Mouse (Mus musculus): ENCODE measurements around the gene Cd8a.

Cd8a gene

GRCm38 (mm10) chr6:71371085-71371605, 2.1 kb upstream of the Cd8a start:
- DNase-seq (ENCODE audit: low read depth), result no peak

DNA sequence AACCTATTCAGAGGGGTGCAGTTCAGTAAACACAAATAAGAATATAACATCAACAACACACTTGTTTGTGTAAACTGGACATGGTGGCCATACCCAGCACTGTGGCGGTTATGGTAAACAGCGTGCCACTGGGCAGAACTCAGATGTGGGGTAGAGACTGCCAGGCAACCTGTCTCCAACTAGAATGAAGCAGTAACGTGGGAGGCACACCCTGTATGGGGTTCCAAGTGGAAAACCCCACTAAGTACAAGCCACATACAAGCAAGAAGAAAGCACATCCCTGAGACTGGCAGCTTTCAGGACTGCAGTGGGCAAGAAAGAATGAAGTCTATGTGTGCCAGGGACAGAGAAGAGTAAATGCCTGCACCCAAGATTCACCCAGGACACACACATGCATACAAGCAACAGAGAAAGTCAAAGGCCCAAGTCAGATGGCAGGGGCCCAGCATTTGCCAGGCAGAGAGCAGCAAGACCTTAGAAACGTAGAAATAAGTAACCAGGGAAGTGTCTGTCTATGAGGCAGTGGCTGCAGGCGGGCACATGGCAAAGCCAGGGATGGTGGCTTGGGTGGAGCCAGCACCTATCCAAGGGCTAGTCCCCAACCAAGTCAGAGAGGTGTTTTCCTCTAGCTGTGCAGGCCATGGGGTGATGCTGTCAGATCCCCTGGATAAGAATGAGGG, 1.0 kb upstream of the Cd8a start:
- no peak for DNase-seq (ENCODE audit: low read depth)

DNA sequence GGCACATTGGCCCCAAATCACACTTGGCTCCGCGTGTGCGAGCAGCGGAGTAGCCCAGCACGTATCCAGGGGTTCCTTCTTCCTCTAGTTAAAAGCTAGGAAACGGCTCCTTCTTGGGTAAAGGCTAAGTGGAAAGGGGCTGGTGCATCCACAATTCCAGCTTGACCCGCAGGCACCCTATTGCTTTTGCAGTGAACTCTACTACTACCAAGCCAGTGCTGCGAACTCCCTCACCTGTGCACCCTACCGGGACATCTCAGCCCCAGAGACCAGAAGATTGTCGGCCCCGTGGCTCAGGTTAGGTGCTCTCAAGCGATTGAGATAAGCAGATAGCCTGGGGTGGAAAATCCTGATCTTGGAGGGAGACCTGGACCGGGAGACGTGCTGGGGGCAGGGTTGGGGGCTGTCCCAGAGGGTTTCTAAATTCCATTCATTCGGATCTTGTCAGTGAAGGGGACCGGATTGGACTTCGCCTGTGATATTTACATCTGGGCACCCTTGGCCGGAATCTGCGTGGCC, 1.1 kb downstream of the Cd8a start:
- no peak for DNase-seq (ENCODE audit: low read depth)

DNA sequence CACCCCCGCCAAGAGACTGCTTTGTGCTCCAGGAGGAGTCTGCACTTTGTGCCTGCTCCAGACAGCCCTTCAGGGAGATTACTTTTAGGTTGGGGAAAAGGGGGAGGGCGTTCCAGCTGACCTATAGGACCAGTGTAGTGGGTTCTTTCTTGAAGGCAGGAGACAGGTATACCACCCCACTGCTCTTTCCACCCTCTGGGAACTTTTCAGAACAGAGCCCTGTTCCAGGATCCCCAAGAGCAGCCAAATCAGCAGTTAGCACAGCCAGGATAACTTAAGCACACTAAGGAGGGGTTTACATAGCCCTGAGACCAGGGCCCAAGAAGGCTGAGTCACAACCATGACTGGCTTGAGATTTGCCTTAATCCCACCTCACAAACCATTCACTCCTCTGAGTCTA, 1.7 kb downstream of the Cd8a start:
- DNase-seq (ENCODE audit: low read depth), result no peak

- DNase-seq (ENCODE audit: low read depth), result no peak
Observed at GRCm38 (mm10) chr6:71376711-71377110, 3.5 kb downstream of the Cd8a start.

DNA sequence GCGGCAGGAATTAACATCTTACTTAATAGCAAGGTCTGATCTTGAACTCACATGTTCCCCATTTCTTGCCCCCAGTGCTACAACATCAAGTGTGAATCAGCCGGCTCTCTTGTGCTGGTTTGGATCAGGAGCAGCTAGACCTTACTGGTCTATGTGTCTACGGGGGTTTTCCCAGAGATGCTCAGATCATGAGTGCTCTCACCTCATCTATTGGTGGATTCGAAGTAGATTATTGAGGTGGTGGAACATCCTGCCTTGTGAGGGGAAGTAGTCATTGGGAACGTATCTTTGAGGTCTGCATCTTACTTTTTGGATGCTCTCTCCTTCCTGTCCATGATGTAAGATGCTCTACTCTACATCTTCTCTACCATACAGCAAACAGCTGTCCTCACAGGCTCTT, 8.4 kb downstream of the Cd8a start:
- no peak for DNase-seq (ENCODE audit: low read depth)

DNA sequence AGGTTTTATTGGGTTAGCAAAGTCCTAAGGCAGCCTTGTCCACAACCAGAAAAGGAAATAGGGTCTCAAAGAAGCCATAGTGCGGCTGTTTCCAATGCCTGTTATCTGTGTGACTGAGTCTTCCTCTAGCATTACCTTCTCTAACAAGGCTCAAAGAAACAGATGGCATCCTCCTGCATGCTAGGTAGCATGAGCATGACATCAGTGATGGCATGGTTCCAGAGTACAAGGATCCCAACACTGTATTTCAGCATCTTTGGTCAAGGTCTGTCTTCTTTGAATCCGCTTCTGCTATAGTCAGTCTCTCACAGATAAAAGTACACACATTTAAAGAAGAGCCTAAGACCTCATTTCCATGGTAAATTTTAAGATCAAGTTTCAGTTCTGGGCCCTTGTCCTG, 17.3 kb downstream of the Cd8a start:
- DNase-seq (ENCODE audit: low read depth), result no peak

GRCm38 (mm10) chr6:71396016-71396415, 22.8 kb downstream of the Cd8a start:
- DNase-seq (ENCODE audit: low read depth), result no peak

DNA sequence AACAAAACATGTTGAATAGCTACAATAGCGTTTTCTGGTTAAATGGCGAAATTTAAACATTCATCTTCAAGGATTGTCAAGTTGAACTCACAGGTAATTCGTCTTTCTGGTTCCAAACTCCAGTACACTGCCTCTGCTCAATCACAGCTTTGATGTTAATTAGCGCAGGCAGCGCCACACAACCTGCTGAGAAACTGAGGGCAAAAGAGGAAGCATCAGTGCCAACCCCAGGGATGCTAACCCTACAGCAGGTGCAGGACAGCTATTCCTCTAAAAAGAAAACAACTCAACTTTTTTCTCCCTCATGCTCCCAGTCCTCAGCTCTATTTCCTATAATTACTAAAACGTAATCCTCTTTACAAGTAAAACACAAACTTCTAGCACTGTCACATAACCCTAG, 23.5 kb downstream of the Cd8a start:
- no peak for DNase-seq (ENCODE audit: low read depth)

DNA sequence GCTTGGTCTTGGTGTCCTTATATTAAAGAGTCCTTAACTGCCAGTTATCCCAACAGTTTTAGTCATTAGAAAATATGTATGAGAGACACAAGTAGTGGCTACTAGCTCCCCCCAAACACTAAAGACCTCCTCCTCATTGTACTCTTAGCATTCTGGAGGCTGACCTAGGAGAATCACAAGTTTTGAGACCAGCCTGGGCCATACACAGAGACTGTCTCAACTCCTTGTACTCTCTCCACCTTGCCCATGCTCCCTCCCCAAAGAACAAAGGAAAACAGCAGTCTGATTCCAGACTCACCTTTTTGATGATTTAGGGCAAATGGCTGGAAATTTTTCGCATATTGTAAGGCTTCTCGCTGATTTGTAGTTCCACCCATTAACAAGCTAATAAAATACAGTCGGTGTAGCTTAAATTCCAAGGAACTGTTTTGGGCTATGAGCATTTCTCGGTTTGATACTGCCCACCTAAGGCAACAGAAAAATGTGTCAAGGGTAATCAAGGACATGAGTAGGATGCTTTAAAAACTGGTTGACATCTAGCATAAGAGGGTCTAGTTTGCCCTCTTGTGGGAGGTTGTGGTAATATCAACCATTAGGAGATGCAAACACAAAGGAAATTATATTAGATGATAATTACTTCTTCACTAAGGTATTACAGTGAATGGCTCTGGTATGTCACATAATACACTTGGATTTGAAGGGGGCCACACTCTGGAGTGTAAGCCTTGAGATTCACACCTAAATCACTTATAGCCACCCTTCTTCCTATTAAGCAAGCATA, 25.8 kb downstream of the Cd8a start:
- DNase-seq (ENCODE audit: low read depth), result peak; percentile 35

- DNase-seq (ENCODE audit: low read depth), result no peak
Observed at GRCm38 (mm10) chr6:71414624-71415023, 41.4 kb downstream of the Cd8a start.

DNA sequence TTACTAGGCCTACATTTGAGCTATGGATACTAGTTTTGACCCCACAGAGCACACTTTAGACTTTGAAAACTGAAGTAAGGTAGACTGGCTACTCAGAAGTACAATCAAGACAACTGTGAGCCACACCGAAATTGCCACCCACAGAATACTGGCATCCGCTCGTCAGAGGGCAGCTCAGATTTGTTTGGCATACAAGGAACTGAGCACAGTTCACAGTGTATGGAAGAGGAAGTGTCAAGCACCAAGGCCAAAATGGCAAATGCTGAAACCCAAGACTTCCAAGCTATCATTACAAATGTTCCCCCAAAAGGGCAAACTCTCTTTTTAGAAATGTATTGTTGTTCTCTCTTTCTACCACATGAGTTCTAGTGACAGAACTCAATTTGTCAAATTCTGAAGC, 42.2 kb downstream of the Cd8a start:
- DNase-seq (ENCODE audit: low read depth), result no peak

DNA sequence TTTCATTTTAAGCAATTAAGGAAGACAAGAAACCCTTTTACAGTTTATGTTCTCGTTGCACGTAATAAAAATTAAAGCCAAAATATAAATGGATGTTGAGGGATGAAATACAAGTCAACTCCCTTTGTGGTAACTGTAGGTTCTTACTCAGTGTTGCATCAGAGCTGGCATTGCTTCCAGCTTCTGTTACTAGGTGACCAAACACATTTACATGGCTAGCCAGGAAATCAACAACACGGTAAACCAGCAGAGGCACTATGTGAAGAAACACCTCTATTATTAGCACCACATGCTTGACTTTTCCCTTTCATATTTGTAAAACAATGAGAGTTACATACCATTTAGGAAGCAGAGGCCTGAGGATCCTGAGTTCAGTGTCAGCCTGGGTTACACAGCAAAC, 45.6 kb downstream of the Cd8a start:
- DNase-seq (ENCODE audit: low read depth), result no peak

DNA sequence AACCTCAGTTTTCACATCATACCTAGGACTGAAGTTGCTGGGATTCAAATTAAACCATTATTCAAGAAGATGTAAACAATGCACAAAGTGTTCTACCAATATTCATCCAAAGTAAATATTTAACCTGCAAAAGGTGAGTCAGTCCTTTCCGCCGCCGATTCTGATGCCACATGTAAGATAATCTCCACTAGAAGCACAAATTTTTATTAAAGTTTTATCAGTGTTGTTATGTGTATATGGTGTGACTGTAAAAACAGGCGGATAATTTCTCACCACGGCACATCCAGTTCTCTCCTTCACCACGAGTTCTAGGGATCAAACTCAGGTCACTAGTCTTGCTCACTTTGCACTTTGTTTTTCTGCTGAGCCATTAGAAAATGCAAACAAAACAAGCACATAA, 47.6 kb downstream of the Cd8a start:
- DNase-seq (ENCODE audit: low read depth), result no peak

- no peak for DNase-seq (ENCODE audit: low read depth)
Observed at GRCm38 (mm10) chr6:71422162-71422561, 48.9 kb downstream of the Cd8a start.

DNA sequence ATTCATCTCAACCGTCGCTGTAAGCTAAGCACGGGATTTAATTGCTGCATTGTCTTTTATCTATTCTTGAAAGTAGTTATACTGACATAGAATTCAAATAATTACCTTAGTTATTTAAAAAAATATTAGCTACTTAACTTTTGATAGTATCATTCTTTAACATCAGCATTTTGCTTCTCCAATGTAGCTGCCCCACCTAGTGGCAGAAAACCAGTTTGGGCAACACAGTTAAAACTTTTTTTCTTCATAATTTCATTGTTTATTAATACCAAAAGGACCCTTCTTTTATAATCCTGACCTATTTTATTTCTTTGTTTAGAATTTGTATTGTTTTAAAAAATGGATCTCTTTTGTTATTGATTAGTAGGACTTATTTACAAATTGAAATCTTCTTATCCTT, 49.9 kb downstream of the Cd8a start:
- DNase-seq (ENCODE audit: low read depth), result no peak

GRCm38 (mm10) chr6:71425681-71426080, 52.5 kb downstream of the Cd8a start:
- no peak for DNase-seq (ENCODE audit: low read depth)

GRCm38 (mm10) chr6:71427996-71428725, 54.9 kb downstream of the Cd8a start:
- DNase-seq (ENCODE audit: low read depth), result no peak
